Mouse (Mus musculus) heart, embryonic 16.5 days (tissue): ENCODE measurements at regions not wholly inside any gene's neighbourhood (a gene's known extent, or its start where the extent isn't known, plus 50 kb on each side); places are given as distances from the start of the nearest gene placed in this dataset.

Experiments
- ATAC-seq: fragments of 200-750 bp; cut with Nextera tagmentation; replicated peaks from 2 replicates; pipeline ENCODE4 v1.8.0; 2017; ENCODE audit warnings: moderate number of reproducible peaks; ENCODE audit not compliant: insufficient read depth, low FRiP score; ENCODE audit errors: extremely low read depth
- H3K27ac ChIP-seq: fragments of 300-500 bp; sonication (generic); 2 replicates; pipeline ENCODE4 v1.5.1; 2014; ENCODE audit warnings: mild to moderate bottlenecking, low read length, control low read depth, moderate library complexity
- H3K27me3 ChIP-seq: fragments of 300-500 bp; sonication (generic); 2 replicates; pipeline ENCODE4 v1.6.1; 2014; ENCODE audit warnings: low read length, mixed read lengths; ENCODE audit not compliant: control insufficient read depth, insufficient read depth
- H3K36me3 ChIP-seq: fragments of 300-500 bp; sonication (generic); 2 replicates; pipeline ENCODE4 v1.6.1; 2014; ENCODE audit not compliant: control insufficient read depth, insufficient read depth
- H3K4me1 ChIP-seq: fragments of 300-500 bp; sonication (generic); 2 replicates; pipeline ENCODE4 v1.6.1; 2014; ENCODE audit warnings: low read length, mixed read lengths; ENCODE audit not compliant: control insufficient read depth, insufficient read depth
- H3K4me2 ChIP-seq: fragments of 300-500 bp; sonication (generic); 2 replicates; pipeline ENCODE4 v1.6.1; 2014; ENCODE audit warnings: low read depth, mild to moderate bottlenecking, control low read depth, low read length
- H3K4me3 ChIP-seq: fragments of 300-500 bp; sonication (generic); 2 replicates; pipeline ENCODE4 v1.5.1; 2014; ENCODE audit warnings: mild to moderate bottlenecking, control low read depth, low read length
- H3K9ac ChIP-seq: fragments of 300-500 bp; sonication (generic); 2 replicates; pipeline ENCODE4 v1.6.1; 2014; ENCODE audit warnings: low read length, control low read depth
- H3K9me3 ChIP-seq: fragments of 300-500 bp; sonication (generic); replicated peaks from 2 replicates; pipeline ENCODE4 v1.6.1; 2016; ENCODE audit warnings: low read length; ENCODE audit not compliant: control insufficient read depth
- WGBS: fragments of 180-500 bp; shearing (Covaris S2); extraction: QIAGEN DNeasy Blood & Tissue Kit; methylation state at CpG from one replicate; pipeline ENCODE4 v1.1.7; 2014; 5-methylcytosine and 5-hydroxymethylcytosine counted together

DNA sequence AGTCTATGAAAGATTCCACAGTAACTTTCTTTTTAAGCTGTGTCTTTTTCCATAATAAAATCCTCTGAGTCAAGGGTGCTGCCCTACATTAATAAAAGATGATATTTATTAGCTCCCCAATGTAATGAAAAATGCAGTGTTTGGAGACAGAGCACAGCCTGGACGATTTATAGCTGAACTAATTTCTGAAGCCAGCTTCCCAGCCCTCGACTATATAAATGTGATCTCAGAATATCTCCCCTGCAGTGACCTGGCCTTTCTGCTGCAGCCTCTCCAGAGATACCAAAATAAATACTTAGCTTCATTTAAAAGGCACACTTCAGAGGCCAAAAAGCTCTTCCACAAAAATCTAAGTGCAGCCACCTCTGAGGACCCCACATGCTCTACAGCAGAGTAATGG, 534.7 kb downstream of the Zfp619 start:
- no peaks in the 10 kb centered on the region for H3K36me3 ChIP-seq
- no peaks in the 10 kb centered on the region for H3K9me3 ChIP-seq
- H3K4me2 ChIP-seq, result no peak overlapping the region
- H3K4me3 ChIP-seq, result no peak overlapping the region
- ATAC-seq, result no peak
- no peak overlapping the region for H3K27ac ChIP-seq
- WGBS, result 46% methylated on average over 2 of the region's 2 CpGs
- H3K4me1 ChIP-seq, result no peaks in the 10 kb centered on the region
- no peaks in the 10 kb centered on the region for H3K27me3 ChIP-seq
- no peak overlapping the region for H3K9ac ChIP-seq

DNA sequence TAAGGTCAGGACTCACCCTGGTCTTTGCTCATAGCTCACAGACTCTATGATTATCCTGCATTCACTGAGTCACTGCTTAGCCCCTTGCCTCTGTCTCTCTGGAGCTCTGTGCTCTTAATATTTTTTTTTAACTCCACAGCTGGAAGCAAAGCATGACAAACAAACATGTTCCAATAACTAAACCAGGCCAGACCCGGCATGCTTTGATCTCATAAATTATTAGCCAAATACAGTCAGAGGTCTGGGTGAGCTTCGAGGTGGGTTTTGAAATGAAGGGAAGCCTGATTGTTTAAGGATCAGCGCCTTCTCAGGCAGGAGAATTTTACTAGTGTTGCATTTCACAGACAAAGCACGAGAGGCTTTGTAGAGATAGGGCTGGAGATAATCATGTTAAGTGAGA, 541.3 kb downstream of the Zfp619 start:
- Histone ChIP-seq H3K9ac (no peak overlapping the region), H3K4me1 (no peaks in the 10 kb centered on the region), H3K9me3 (no peaks in the 10 kb centered on the region; the same call in 1 of the 2 replicates), H3K27ac (no peak overlapping the region), H3K27me3 (no peaks in the 10 kb centered on the region), H3K4me3 (no peak overlapping the region), H3K36me3 (no peaks in the 10 kb centered on the region), H3K4me2 (no peak overlapping the region)
- ATAC-seq, result no peak
- 52% methylated on average over 4 of the region's 4 CpGs for WGBS

DNA sequence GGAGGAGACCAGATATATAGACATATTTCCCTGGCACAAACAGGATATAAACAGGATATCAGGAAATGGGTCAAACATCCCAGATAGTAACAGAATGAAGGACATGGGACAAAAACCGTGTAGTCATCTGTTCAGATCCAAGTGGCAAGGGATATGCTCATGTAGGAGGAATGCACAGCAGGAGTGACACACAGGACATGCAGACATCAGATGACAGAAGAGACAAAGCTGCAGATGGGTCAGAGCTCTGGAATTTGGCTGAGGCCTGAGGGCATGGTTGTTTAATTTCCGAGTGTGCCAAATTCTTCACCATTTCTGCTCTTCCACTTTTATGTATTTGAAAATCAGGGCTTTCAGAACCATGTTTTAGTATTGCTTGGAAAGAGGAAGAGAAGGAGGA, 547.1 kb downstream of the Zfp619 start:
- ATAC-seq, result no peak
- 18% methylated on average over 2 of the region's 2 CpGs for WGBS
- Histone ChIP-seq H3K4me3 (no peak overlapping the region), H3K4me2 (no peak overlapping the region), H3K9me3 (no peaks in the 10 kb centered on the region; the same call in 1 of the 2 replicates), H3K36me3 (no peaks in the 10 kb centered on the region), H3K9ac (no peak overlapping the region), H3K4me1 (no peaks in the 10 kb centered on the region), H3K27ac (no peak overlapping the region), H3K27me3 (no peaks in the 10 kb centered on the region)

DNA sequence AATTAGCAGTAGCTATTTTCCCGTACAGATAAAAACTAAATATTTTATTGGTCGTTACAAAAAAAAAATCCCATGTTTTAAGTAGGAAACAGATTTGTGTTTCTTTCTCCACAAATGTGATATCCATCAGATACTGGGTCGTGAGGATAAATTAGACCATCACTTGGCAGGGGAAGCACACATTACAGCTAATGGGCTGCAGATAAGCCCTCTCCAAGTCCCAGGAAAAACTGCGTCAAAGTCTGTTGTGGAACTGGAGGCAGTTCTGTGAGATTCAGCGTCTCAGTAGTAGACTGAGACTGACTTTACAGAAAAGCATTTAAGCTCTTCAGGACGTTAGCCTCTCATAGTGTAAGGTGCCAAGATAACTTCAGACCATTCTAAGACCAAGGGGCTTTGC, 548.0 kb downstream of the Zfp619 start:
- WGBS, result 36% methylated on average over 6 of the region's 6 CpGs
- no peak for ATAC-seq
- H3K9me3 ChIP-seq, result no peaks in the 10 kb centered on the region; the same call in 1 of the 2 replicates

DNA sequence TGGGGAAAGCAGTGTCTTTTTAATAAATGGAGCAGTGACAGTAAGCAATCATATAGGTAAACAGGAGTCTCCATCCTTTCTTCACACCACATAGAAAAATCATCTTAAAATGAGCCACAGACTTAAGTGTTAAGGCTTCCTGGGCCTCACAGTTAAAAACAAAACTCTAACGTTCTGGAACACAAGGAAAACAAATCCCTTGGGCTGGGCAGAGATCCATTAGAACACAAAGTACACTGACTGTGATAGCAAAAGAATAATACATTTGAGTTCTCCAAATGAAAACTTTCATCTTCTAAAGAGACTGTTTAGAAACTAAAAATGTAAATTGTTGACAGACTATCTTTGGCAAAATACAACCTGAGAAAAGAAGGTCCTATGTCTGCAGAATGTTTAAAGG, 549.8 kb downstream of the Zfp619 start:
- Histone ChIP-seq H3K4me2 (no peak overlapping the region), H3K27me3 (no peaks in the 10 kb centered on the region), H3K9ac (no peak overlapping the region), H3K4me1 (no peaks in the 10 kb centered on the region), H3K4me3 (no peak overlapping the region), H3K9me3 (no peaks in the 10 kb centered on the region), H3K36me3 (no peaks in the 10 kb centered on the region), H3K27ac (no peak overlapping the region)
- no peak for ATAC-seq
- 37% methylated on average over 1 of the region's 1 CpGs for WGBS

More for the DNA sequence above, 548.0 kb downstream of the Zfp619 start:
- Histone ChIP-seq H3K9ac (no peak overlapping the region), H3K27me3 (no peaks in the 10 kb centered on the region), H3K4me1 (no peaks in the 10 kb centered on the region), H3K4me3 (no peak overlapping the region), H3K36me3 (no peaks in the 10 kb centered on the region), H3K4me2 (no peak overlapping the region), H3K27ac (no peak overlapping the region)

DNA sequence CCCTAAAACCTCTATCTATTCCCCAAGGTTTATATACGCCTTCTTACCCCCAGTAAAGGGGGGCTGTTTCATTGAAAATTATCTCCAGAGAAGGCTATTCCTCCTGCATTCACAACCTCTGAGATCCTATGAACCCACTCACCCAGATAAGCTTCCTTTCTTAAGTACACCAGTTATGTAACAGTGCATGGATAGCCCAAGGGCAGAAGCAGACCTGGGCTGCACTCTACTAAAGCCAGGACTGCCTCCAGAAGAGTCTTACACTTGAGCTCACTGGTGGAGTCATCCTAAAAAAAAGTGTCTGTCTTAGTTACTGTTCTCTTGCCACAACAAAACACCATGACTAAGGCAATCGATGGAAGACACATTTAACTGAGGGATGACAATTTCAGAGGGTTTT, 553.7 kb downstream of the Zfp619 start:
- H3K9me3 ChIP-seq, result no peaks in the 10 kb centered on the region
- WGBS, result 64% methylated on average over 2 of the region's 2 CpGs

DNA sequence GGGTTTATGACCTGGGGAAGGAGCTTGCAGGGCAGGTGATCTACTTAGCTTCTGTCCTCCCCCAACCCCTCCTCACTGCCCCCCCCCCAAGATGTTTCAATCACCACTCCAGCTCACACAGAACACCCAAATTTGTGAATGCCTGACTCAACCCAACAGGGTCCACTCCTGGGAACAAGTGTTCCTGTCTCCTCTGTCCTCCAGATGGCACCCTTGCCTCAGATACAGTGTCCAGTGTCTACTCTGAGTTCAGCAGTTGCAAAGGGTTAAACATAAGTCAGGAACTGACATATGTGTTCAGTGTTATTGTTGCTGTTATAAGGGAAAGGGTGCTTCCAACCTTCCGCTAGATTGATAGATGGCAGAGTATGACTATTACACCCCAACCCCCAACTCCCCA, 554.9 kb downstream of the Zfp619 start:
- H3K27ac ChIP-seq, result no peak overlapping the region
- no peak for ATAC-seq
- H3K27me3 ChIP-seq, result no peaks in the 10 kb centered on the region
- WGBS, result 58% methylated on average over 1 of the region's 1 CpGs
- no peak overlapping the region for H3K4me2 ChIP-seq
- H3K36me3 ChIP-seq, result no peaks in the 10 kb centered on the region
- no peak overlapping the region for H3K4me3 ChIP-seq
- no peaks in the 10 kb centered on the region for H3K4me1 ChIP-seq
- H3K9me3 ChIP-seq, result no peaks in the 10 kb centered on the region
- no peak overlapping the region for H3K9ac ChIP-seq

More for the DNA sequence above, 553.7 kb downstream of the Zfp619 start:
- H3K27ac ChIP-seq, result no peak overlapping the region
- H3K27me3 ChIP-seq, result no peaks in the 10 kb centered on the region
- ATAC-seq, result no peak
- H3K4me2 ChIP-seq, result no peak overlapping the region
- no peaks in the 10 kb centered on the region for H3K4me1 ChIP-seq
- no peak overlapping the region for H3K4me3 ChIP-seq
- H3K36me3 ChIP-seq, result no peaks in the 10 kb centered on the region
- no peak overlapping the region for H3K9ac ChIP-seq

DNA sequence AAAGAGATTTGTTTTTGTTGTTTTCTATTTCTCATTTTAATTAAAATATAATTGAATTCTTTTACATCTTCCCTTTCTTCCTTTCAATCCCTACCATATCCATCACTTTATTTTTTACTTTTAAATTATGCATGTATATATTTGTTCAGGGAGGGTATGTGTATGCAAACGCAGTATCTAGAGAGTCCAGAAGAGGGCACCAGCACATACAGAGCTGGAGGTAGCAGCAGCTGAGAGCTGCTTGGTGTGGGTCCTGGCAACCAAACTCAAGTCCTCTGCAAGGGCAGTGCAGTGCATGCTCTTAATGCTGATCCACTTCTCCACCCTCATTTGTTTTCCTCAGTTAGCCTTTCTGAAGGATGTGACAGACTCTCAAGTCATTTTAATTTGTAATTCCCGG, 568.7 kb downstream of the Zfp619 start:
- H3K4me1 ChIP-seq, result no peaks in the 10 kb centered on the region
- ATAC-seq, result no peak
- H3K4me2 ChIP-seq, result no peak overlapping the region
- H3K4me3 ChIP-seq, result no peak overlapping the region
- H3K9me3 ChIP-seq, result no peaks in the 10 kb centered on the region
- H3K36me3 ChIP-seq, result no peaks in the 10 kb centered on the region
- no peaks in the 10 kb centered on the region for H3K27me3 ChIP-seq
- no peak overlapping the region for H3K9ac ChIP-seq
- H3K27ac ChIP-seq, result no peak overlapping the region
- 45% methylated on average over 2 of the region's 2 CpGs for WGBS

DNA sequence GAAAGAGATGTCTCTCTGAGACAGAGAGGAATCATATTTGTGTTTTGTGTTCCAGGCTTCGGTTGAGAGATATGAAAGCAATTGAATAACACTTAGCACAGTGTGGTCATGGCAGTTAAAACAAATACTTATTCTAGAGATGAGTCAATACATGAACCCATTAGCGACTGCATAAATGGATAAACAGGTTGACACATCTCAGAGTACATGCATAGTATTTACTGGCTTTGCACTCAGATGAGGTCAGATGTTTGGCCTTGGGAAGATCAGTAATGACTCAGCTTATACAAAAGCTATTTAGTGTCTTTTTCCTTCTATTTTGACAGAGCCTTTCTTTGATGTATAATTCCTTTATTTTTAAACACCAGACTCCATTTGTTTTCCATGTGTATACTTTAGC, 579.5 kb downstream of the Zfp619 start:
- ATAC-seq, result no peak
- 74% methylated on average over 2 of the region's 2 CpGs for WGBS

More for the DNA sequence above, 579.5 kb downstream of the Zfp619 start:
- H3K9me3 ChIP-seq, result no peaks in the 10 kb centered on the region
- no peaks in the 10 kb centered on the region for H3K27me3 ChIP-seq
- no peak overlapping the region for H3K4me3 ChIP-seq
- H3K36me3 ChIP-seq, result no peaks in the 10 kb centered on the region
- H3K27ac ChIP-seq, result no peak overlapping the region
- H3K9ac ChIP-seq, result no peak overlapping the region
- no peaks in the 10 kb centered on the region for H3K4me1 ChIP-seq
- no peak overlapping the region for H3K4me2 ChIP-seq
